Mouse (Mus musculus) heart, embryonic 13.5 days (tissue): Measurements from ENCODE around the gene Thg1l. TPM values are rescaled to one million over a fixed set of nuclear protein-coding genes. Genes with fewer than 3 reads are reported as not detected.
A peak's percentile ranks its signal among the peaks of the same experiment; 100 is the strongest.

ENCODE experiments used
- ATAC-seq: fragments of 200-750 bp; cut with Nextera tagmentation; 2 replicates; pipeline ENCODE4 v1.8.0; 2017; ENCODE audit warnings: moderate TSS enrichment; ENCODE audit not compliant: insufficient number of reproducible peaks, low FRiP score, low TSS enrichment; ENCODE audit errors: extremely low read depth
- H3K27ac ChIP-seq: fragments of 300-500 bp; sonication (generic); replicated peaks from 2 replicates; pipeline ENCODE4 v1.5.1; 2015; ENCODE audit warnings: moderate library complexity, mild to moderate bottlenecking, inconsistent platforms
- H3K27me3 ChIP-seq: fragments of 300-500 bp; sonication (generic); replicated peaks from 2 replicates; pipeline ENCODE4 v1.6.1; 2015; ENCODE audit warnings: mild to moderate bottlenecking, inconsistent platforms
- H3K36me3 ChIP-seq: fragments of 300-500 bp; sonication (generic); 2 replicates; pipeline ENCODE4 v1.6.1; 2015; ENCODE audit warnings: mild to moderate bottlenecking, inconsistent platforms
- H3K4me1 ChIP-seq: fragments of 300-500 bp; sonication (generic); 2 replicates; pipeline ENCODE4 v1.6.1; 2015; ENCODE audit warnings: inconsistent platforms
- H3K4me2 ChIP-seq: fragments of 300-500 bp; sonication (generic); 2 replicates; pipeline ENCODE4 v1.6.1; 2015; ENCODE audit warnings: inconsistent platforms, mild to moderate bottlenecking, moderate library complexity
- H3K4me3 ChIP-seq: fragments of 300-500 bp; sonication (generic); 2 replicates; pipeline ENCODE4 v1.5.1; 2015; ENCODE audit warnings: moderate library complexity, mild to moderate bottlenecking, inconsistent platforms
- H3K9ac ChIP-seq: fragments of 300-500 bp; sonication (generic); 2 replicates; pipeline ENCODE4 v1.6.1; 2015; ENCODE audit warnings: inconsistent platforms, mild to moderate bottlenecking, moderate library complexity
- H3K9me3 ChIP-seq: fragments of 300-500 bp; sonication (generic); 2 replicates; pipeline ENCODE4 v1.6.1; 2016; ENCODE audit warnings: inconsistent platforms
- WGBS: fragments of 180-500 bp; shearing (Covaris S2); methylation state at CpG from one replicate; pipeline ENCODE4 v1.1.7; 2015; ENCODE audit warnings: mixed read lengths; 5-methylcytosine and 5-hydroxymethylcytosine counted together
- polyA plus RNA-seq: library from polyadenylated mRNA; unstranded; fragments of >200 nt; fragmentation: Nextera tagmentation; extraction: Ambion mirVana; gene quantifications from 2 replicates; pipeline ENCODE4 v1.2.1, GENCODE M21; 2015

The Thg1l gene
- polyA plus RNA-seq, 1 experiment from 2014 or later = 8.2 TPM

DNA sequence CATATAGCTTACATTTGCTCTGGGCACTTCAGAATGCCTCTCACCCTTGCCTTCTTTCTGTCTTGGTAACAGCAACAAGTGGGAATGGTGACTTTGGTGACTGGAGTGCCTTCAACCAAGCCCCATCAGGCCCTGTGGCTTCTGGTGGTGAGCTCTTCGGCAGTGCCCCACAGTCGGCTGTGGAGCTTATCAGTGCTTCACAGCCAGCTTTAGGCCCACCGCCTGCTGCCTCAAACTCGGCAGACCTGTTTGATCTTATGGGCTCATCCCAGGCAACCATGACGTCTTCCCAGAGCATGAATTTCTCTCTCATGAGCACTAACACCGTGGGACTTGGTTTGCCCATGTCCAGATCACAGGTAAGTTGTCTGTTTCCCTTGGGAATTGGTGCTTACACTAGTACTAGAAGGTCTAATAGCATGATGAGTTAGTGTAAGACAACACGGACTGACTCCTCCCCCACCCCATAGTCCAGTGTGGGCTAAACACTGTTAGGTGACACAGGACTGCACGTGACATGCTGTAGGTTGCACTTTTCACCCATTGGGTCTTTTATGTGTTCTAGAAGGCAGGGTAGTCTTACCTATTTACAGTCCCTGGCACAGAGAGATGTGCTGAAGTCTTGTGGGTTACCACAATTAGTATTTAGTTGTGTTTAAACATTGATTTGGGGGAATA lies 49.0 kb downstream of the Thg1l start:
- 69% methylated on average over 8 of the region's 8 CpGs for WGBS
- H3K27ac ChIP-seq = peak overlapping the region; percentile 32; the same call in 1 of the 2 replicates
- H3K9me3 ChIP-seq = no peaks in the 10 kb centered on the region
- H3K4me1 ChIP-seq = peaks cover 3% of the 10 kb centered on the region; the same call in 1 of the 2 replicates
- no peak overlapping the region for H3K9ac ChIP-seq
- H3K4me3 ChIP-seq = no peak overlapping the region
- H3K27me3 ChIP-seq = no peaks in the 10 kb centered on the region
- peak; percentile 58; the same call in 1 of the 2 replicates for ATAC-seq
- peak overlapping the region; percentile 9; the same call in 1 of the 2 replicates for H3K4me2 ChIP-seq
- peaks cover 79% of the 10 kb centered on the region for H3K36me3 ChIP-seq

DNA sequence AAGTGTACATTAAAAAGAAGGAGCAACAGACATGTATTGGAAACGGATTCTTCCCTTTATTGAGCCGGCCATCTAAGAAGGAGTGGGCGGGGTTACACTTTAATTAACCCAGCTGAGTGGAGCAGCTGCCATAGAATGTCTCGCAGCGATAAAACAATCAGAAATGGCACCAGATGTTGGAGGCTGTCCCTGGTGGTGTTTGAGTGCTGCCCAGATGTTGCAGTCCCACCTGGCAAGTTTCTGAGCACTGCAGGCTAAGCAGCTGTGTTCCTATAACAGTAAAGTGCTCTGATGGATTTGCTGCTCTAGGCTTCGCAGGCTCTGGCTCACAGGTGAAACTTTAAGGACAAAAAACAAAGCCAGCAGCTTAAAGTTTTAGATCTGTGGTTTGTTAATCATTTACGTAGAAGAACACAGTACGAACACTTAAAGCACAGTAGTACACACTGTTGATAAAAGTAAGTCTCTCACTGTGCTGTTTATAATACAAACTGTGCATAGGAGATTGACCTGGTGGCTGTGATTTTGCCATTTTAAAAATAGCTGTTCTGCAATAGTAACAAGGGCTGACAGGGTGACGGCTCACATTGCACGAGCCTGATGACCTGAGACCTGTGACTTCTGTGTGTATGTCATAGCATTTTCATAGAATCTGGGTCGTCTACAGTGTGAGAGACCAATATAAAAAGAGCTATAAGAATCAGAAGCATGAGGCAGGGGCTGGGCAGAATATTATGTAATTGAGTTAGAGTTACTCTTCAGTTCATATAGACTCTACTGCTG lies 54.9 kb downstream of the Thg1l start:
- WGBS = 69% methylated on average over 11 of the region's 11 CpGs
- Histone ChIP-seq H3K4me1 (peaks cover 17% of the 10 kb centered on the region), H3K4me3 (no peak overlapping the region), H3K4me2 (no peak overlapping the region), H3K9ac (no peak overlapping the region), H3K36me3 (peaks cover 62% of the 10 kb centered on the region), H3K27me3 (no peaks in the 10 kb centered on the region), H3K9me3 (no peaks in the 10 kb centered on the region), H3K27ac (peak overlapping the region; percentile 53; the same call in 1 of the 2 replicates)
- no peak for ATAC-seq

DNA sequence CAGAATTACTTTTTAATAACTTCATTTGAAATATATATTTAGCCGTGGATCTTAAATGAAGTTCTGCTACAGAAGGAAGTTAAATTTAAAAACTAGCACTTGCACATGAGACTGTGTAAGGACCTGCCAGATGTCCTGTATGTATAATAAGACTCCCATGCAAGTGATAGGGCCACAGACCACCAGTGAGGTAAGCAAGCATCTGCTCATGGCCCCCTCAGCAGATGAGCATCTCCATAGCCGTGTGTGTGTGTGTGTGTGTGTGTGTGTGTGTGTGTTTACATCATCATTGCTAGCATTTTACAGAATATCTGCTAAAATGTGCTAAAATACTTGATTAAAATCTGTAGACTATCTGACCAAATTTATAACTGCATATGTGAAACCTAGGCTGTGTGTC lies 57.9 kb downstream of the Thg1l start:
- no peak overlapping the region for H3K4me2 ChIP-seq
- no peak overlapping the region for H3K9ac ChIP-seq
- no peak overlapping the region for H3K27ac ChIP-seq
- WGBS = 91% methylated on average over 2 of the region's 2 CpGs
- peaks cover 71% of the 10 kb centered on the region for H3K36me3 ChIP-seq
- H3K9me3 ChIP-seq = no peaks in the 10 kb centered on the region
- no peaks in the 10 kb centered on the region for H3K27me3 ChIP-seq
- H3K4me1 ChIP-seq = peaks cover 25% of the 10 kb centered on the region
- no peak overlapping the region for H3K4me3 ChIP-seq
- ATAC-seq = no peak

Other genes starting within 250 kb of the Thg1l start
- gene Clint1, start 103.4 kb downstream of the Thg1l start, polyA plus RNA-seq = 50.6 and 52.6 TPM in 2 replicates
- 6.9 and 7.3 TPM in 2 replicates for gene Lsm11, start 10.6 kb downstream of the Thg1l start, polyA plus RNA-seq
- gene Sox30, start 24.8 kb upstream of the Thg1l start, polyA plus RNA-seq = 0.09 and 0.14 TPM in 2 replicates
- gene Gm12166, start 96.8 kb upstream of the Thg1l start, polyA plus RNA-seq = 4.8 and 5.3 TPM in 2 replicates
- gene Adam19, start 100.5 kb upstream of the Thg1l start, polyA plus RNA-seq = 24.2 and 24.7 TPM in 2 replicates
- gene Nipal4, start 211.0 kb upstream of the Thg1l start, polyA plus RNA-seq = 13.0 TPM in 2 replicates